Mouse (Mus musculus): ENCODE results near the gene Hrk. TPM values are rescaled to one million over a fixed set of nuclear protein-coding genes. Genes with fewer than 3 reads are reported as not detected.

The Hrk gene
- polyA plus RNA-seq, 1 experiment from 2014 or later, result 0.38 TPM

DNA sequence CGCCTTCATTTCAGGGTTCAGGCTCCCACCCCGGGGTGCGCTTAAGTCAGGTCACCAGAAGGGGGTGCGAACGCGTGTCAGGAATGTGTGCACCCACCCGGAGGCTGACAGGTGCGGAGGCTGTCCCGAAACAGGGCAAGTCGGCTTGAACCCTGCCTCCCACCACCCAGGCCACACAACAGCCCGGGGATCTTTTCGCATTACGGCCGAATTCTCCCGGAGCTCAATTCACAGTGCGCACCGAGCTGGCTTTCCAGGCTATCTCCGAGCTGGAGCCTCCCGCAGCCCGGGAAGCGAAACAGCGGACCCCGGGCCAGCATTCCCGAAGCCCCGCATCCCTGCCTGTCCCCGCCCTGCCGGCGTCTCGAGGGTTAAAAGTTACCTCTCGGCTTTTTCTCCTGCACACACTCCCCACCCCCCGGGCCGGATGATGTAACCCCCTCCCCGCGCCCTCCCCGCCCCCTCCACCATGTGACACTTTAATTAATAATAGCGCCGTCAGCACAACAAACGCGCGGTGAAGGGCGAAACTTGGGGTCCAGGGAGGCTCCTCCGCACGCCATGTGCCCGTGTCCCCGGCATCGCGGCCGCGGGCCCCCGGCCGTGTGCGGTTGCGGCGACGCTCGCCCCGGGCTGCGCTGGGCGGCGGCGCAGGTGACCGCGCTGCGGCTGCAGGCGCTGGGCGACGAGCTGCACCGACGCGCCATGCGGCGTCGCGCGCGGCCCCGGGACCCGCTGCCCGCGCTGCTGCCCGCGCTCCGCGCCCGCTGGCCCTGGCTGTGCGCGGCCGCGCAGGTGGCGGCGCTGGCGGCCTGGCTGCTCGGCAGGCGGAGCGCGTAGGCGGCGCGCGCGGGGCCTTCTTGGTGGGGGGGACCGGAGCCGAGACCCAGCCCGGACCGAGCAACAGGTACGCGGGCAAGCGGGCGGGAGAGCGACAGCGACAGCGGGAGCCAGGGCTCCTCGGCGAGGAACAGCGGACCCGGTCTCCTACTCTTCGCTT is 5.1 kb downstream of the Hrk start:
- peaks cover 74% of the 10 kb centered on the region for H3K27me3 ChIP-seq (replicated peaks; ENCODE audit: control insufficient read depth, insufficient read depth, low read length)
- H3K9me3 ChIP-seq (ENCODE audit: control insufficient read depth, low read length), result no peaks in the 10 kb centered on the region
- under 1% methylated on average over 47 of the region's 117 CpGs for WGBS
- H3K9ac ChIP-seq (ENCODE audit: low read depth, low read length), result peak overlapping the region; percentile 59
- peak overlapping the region; percentile 51 for H3K4me3 ChIP-seq (ENCODE audit: low read depth, low read length)
- DNase-seq (ENCODE audit: low spot score) (no peak), ATAC-seq (ENCODE audit: low read depth) (peak; percentile 35)
- peaks cover 12% of the 10 kb centered on the region; the same call in 1 of the 2 replicates for H3K4me1 ChIP-seq (ENCODE audit: control insufficient read depth, insufficient read depth, low read length)
- H3K27ac ChIP-seq (replicated peaks; ENCODE audit: low read depth, low read length), result no peak overlapping the region
- H3K36me3 ChIP-seq (ENCODE audit: control insufficient read depth, insufficient read depth, low read length), result no peaks in the 10 kb centered on the region
- peak overlapping the region; percentile 99 for H3K4me2 ChIP-seq (ENCODE audit: low read depth, low read length)

DNA sequence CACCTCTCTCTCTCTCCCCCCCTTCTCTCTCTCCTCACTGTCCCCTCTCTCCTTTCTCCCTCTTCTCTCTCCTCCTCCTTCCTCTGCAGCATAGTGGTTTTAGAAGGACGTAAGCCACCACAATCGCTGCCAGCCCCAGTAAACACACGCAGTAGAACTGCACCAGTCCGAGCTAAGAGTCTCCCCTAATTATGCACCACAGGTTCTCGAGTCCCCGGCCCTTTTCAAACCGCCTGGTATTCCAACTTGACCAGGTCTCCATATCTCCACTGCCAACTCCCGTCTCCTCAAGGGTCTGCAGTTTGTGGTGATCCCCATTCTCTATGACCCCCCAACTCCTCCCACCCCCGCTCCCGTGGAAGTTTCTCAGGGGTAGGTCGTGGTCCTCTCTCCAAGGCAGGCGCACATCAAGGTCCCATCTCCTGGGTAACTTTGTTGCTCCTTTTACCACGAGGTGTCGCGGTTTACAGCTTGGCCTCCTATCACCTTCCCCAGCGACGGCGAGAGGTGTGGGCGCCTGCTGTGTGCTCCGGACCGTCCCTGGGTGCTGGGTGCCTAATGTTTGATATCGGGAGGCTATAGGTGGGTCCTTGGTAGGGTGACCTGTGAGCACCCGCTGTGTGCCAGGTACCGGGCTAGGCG is 6.6 kb downstream of the Hrk start:
- Histone ChIP-seq H3K4me1 (ENCODE audit: control insufficient read depth, insufficient read depth, low read length) (peaks cover 16% of the 10 kb centered on the region; the same call in 1 of the 2 replicates), H3K9ac (ENCODE audit: low read depth, low read length) (no peak overlapping the region), H3K9me3 (ENCODE audit: control insufficient read depth, low read length) (0 out of 2 replicates have a peak, but pooled peaks cover 4% of the 10 kb centered on the region), H3K27me3 (replicated peaks; ENCODE audit: control insufficient read depth, insufficient read depth, low read length) (peaks cover 84% of the 10 kb centered on the region), H3K4me3 (ENCODE audit: low read depth, low read length) (peak overlapping the region; percentile 37), H3K4me2 (ENCODE audit: low read depth, low read length) (peak overlapping the region; percentile 55), H3K36me3 (ENCODE audit: control insufficient read depth, insufficient read depth, low read length) (no peaks in the 10 kb centered on the region), H3K27ac (replicated peaks; ENCODE audit: low read depth, low read length) (no peak overlapping the region)
- DNase-seq (ENCODE audit: low spot score) (peak; percentile 36), ATAC-seq (ENCODE audit: low read depth) (no peak)
- 1% methylated on average over 25 of the region's 25 CpGs for WGBS

DNA sequence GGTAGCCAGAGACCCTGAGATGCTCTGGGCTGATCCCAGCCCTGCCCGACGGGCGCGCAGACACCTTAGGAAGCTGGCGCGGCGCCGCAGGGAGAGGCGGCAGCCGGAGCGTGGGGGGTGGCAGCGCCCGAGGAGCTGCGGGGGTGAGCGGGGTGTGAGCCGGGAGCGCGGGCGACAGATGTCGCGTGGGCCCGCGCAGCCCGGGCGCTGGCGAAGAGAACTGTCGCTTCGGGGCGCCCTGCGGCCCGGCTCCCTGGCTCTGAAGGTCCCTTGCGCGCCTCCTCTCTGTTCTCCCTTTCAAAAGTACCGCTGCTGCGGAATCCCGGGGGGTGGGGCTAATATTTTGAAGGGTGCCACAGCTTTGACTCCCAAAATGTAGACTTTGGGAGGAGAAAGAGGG is 7.2 kb downstream of the Hrk start:
- Histone ChIP-seq H3K36me3 (ENCODE audit: control insufficient read depth, insufficient read depth, low read length) (no peaks in the 10 kb centered on the region), H3K27me3 (replicated peaks; ENCODE audit: control insufficient read depth, insufficient read depth, low read length) (peaks cover 84% of the 10 kb centered on the region), H3K4me1 (ENCODE audit: control insufficient read depth, insufficient read depth, low read length) (peaks cover 16% of the 10 kb centered on the region; the same call in 1 of the 2 replicates), H3K4me2 (ENCODE audit: low read depth, low read length) (peak overlapping the region; percentile 55), H3K9ac (ENCODE audit: low read depth, low read length) (peak overlapping the region; percentile 34; the same call in 1 of the 2 replicates), H3K4me3 (ENCODE audit: low read depth, low read length) (peak overlapping the region; percentile 37), H3K9me3 (ENCODE audit: control insufficient read depth, low read length) (0 out of 2 replicates have a peak, but pooled peaks cover 4% of the 10 kb centered on the region), H3K27ac (replicated peaks; ENCODE audit: low read depth, low read length) (no peak overlapping the region)
- DNase-seq (ENCODE audit: low spot score) (no peak), ATAC-seq (ENCODE audit: low read depth) (no peak)
- WGBS, result under 1% methylated on average over 28 of the region's 36 CpGs

DNA sequence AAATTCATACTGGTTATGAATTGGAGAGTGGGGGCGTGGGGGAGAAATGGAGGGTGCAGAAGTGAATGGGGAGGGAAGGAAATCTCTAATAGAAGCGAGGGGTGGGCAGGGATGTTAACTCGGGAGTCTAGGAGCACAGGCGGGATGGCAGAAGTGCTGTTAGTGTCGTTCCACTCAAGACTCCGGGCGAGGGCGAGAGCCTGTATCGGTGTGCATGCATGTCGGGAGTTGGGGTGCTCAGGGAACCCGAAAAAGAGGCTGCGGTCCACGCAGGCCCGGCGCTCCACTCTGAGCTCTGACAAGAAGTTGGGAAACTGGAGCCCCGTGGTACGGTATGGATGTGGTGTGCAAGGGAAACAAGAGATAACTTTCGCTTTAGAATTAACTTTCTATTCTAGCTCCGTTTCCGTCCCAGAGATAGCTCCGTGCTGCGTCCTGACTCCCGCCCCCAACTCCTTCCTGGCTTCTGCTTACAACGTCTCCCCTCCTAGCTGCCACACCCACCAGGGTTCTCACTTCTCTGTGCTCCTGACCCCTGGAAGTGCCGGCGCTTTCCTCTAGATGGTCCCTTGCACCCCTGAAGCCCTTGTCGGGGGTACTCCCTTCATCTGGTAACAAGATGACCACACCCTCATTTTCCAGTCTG is 7.8 kb downstream of the Hrk start:
- peak overlapping the region; percentile 34; the same call in 1 of the 2 replicates for H3K9ac ChIP-seq (ENCODE audit: low read depth, low read length)

DNA sequence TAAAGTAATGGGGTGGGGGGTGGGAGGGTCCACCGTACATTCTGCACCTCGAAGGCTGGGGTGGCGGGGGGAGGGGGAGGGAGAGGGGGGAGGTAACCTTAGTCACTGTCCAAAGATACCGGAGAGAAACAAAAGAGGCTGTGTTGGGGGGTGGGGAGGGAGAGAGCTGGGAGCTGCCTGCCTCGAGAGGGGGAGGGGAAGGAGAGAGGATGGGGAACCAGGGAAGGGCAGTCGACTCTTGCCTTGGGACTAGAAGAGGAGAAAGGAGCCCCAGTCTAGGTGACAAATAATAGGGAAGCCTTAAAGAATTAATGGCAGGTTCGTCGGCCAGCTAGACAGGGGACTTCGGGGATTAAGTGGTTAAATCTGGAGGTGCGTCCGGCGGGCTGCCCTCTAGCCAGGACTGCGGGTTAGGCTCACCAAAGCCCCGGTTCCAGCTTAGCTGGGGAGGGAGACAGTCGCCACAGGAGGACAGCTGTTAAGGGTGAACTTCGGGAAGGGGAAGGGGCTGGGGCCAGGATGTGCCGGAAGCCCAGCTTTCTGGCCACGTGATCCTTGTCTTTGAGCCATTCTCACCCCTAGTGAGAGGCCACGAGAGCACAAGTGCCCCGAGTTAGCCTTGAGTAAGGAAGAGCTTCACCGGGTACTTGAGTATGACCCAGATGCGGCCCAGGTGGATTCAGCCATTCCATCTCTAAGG is 10.0 kb downstream of the Hrk start:
- peak overlapping the region; percentile 32 for H3K4me3 ChIP-seq (ENCODE audit: low read depth, low read length)
- peaks cover 60% of the 10 kb centered on the region for H3K27me3 ChIP-seq (replicated peaks; ENCODE audit: control insufficient read depth, insufficient read depth, low read length)
- H3K9me3 ChIP-seq (ENCODE audit: control insufficient read depth, low read length), result 0 out of 2 replicates have a peak, but pooled peaks cover 4% of the 10 kb centered on the region
- H3K4me2 ChIP-seq (ENCODE audit: low read depth, low read length), result peak overlapping the region; percentile 51
- peaks cover 16% of the 10 kb centered on the region; the same call in 1 of the 2 replicates for H3K4me1 ChIP-seq (ENCODE audit: control insufficient read depth, insufficient read depth, low read length)
- ATAC-seq (ENCODE audit: low read depth) (no peak), DNase-seq (ENCODE audit: low spot score) (no peak)
- no peak overlapping the region for H3K27ac ChIP-seq (replicated peaks; ENCODE audit: low read depth, low read length)
- H3K36me3 ChIP-seq (ENCODE audit: control insufficient read depth, insufficient read depth, low read length), result no peaks in the 10 kb centered on the region
- WGBS, result 1% methylated on average over 22 of the region's 22 CpGs
- H3K9ac ChIP-seq (ENCODE audit: low read depth, low read length), result peak overlapping the region; percentile 22; the same call in 1 of the 2 replicates

More for the DNA sequence above, 7.8 kb downstream of the Hrk start:
- peaks cover 82% of the 10 kb centered on the region for H3K27me3 ChIP-seq (replicated peaks; ENCODE audit: control insufficient read depth, insufficient read depth, low read length)
- peak overlapping the region; percentile 55 for H3K4me2 ChIP-seq (ENCODE audit: low read depth, low read length)
- H3K4me3 ChIP-seq (ENCODE audit: low read depth, low read length), result peak overlapping the region; percentile 37
- WGBS, result under 1% methylated on average over 26 of the region's 27 CpGs
- no peak overlapping the region for H3K27ac ChIP-seq (replicated peaks; ENCODE audit: low read depth, low read length)
- no peak for DNase-seq (ENCODE audit: low spot score)
- ATAC-seq (ENCODE audit: low read depth), result no peak
- 0 out of 2 replicates have a peak, but pooled peaks cover 4% of the 10 kb centered on the region for H3K9me3 ChIP-seq (ENCODE audit: control insufficient read depth, low read length)
- H3K4me1 ChIP-seq (ENCODE audit: control insufficient read depth, insufficient read depth, low read length), result peaks cover 16% of the 10 kb centered on the region; the same call in 1 of the 2 replicates
- no peaks in the 10 kb centered on the region for H3K36me3 ChIP-seq (ENCODE audit: control insufficient read depth, insufficient read depth, low read length)

DNA sequence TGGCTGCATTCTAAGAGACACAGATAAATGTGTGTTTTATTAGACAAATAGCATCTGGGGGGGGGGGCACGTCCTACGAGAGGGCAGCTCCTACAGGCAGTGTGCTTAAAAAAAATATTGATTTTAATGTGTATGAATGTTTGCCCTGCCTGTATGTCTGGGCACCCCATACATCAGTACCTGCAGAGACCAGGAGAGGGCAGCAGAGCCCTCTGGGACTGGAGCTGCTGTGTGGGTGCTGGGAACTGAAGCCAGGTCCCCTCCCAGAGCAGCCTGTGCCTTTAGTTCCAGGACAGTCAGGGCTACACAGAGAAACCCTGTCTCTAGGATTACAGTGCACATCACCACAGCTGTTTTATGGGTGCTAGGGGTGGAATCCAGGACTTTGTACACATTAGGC is 10.7 kb downstream of the Hrk start:
- Histone ChIP-seq H3K4me2 (ENCODE audit: low read depth, low read length) (peak overlapping the region; percentile 51; the same call in 1 of the 2 replicates), H3K27ac (replicated peaks; ENCODE audit: low read depth, low read length) (no peak overlapping the region), H3K36me3 (ENCODE audit: control insufficient read depth, insufficient read depth, low read length) (no peaks in the 10 kb centered on the region), H3K27me3 (replicated peaks; ENCODE audit: control insufficient read depth, insufficient read depth, low read length) (peaks cover 55% of the 10 kb centered on the region), H3K9me3 (ENCODE audit: control insufficient read depth, low read length) (0 out of 2 replicates have a peak, but pooled peaks cover 4% of the 10 kb centered on the region), H3K4me1 (ENCODE audit: control insufficient read depth, insufficient read depth, low read length) (peaks cover 16% of the 10 kb centered on the region; the same call in 1 of the 2 replicates), H3K9ac (ENCODE audit: low read depth, low read length) (no peak overlapping the region), H3K4me3 (ENCODE audit: low read depth, low read length) (no peak overlapping the region)
- no peak for ATAC-seq (ENCODE audit: low read depth)
- DNase-seq (ENCODE audit: low spot score), result no peak
- WGBS, result 36% methylated on average over 2 of the region's 2 CpGs

DNA sequence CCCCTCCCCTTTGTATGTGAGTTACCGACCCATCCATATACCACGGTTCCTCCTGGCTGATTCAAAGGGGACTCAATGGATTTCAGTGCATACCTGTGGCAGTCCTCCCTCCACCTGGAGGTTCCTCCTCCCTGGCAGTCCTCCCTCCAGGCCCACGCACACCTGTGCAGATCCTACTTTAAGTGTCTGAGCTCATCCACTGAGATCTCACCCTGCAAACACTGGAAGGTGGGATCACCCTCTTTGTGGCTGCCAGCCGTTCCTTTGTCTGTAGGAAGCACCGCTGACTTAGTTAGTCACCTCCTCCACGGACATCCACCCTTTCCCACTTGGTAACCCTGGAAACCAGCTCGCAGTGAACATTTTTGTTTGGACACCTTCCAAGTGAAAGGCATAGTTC is 13.2 kb downstream of the Hrk start:
- Histone ChIP-seq H3K4me2 (ENCODE audit: low read depth, low read length) (no peak overlapping the region), H3K27ac (replicated peaks; ENCODE audit: low read depth, low read length) (no peak overlapping the region), H3K4me1 (ENCODE audit: control insufficient read depth, insufficient read depth, low read length) (peaks cover 9% of the 10 kb centered on the region; the same call in 1 of the 2 replicates), H3K9ac (ENCODE audit: low read depth, low read length) (no peak overlapping the region), H3K9me3 (ENCODE audit: control insufficient read depth, low read length) (0 out of 2 replicates have a peak, but pooled peaks cover 4% of the 10 kb centered on the region), H3K27me3 (replicated peaks; ENCODE audit: control insufficient read depth, insufficient read depth, low read length) (peaks cover 30% of the 10 kb centered on the region), H3K4me3 (ENCODE audit: low read depth, low read length) (no peak overlapping the region), H3K36me3 (ENCODE audit: control insufficient read depth, insufficient read depth, low read length) (no peaks in the 10 kb centered on the region)
- WGBS, result 57% methylated on average over 7 of the region's 7 CpGs
- ATAC-seq (ENCODE audit: low read depth) (no peak), DNase-seq (ENCODE audit: low spot score) (no peak)
